Mouse (Mus musculus) MEL (cell line): ENCODE results near the gene Kcnh1. TPM values are rescaled to one million over a fixed set of nuclear protein-coding genes. Genes with fewer than 3 reads are reported as not detected.

Experiments
- DNase-seq: peaks from one replicate; pipeline ENCODE4 v3.0.0; 2011; ENCODE audit warnings: low read depth, low spot score
- H3K27ac ChIP-seq: 2 replicates; pipeline ENCODE4 v1.5.1; 2012; ENCODE audit warnings: low read depth, mild to moderate bottlenecking, control low read depth, low read length, moderate library complexity; ENCODE audit not compliant: control insufficient read depth
- H3K27me3 ChIP-seq, 2 experiments: fragments of 150-350 bp in 1 of 2; sonication (generic) in 1 of 2; 2 replicates each; pipeline ENCODE4 v1.6.1; 2012; ENCODE audit warnings: low read length in 2 of 2, mild to moderate bottlenecking in 2 of 2, improper control_type of control experiment in 1 of 2, moderate library complexity in 1 of 2; ENCODE audit not compliant: insufficient read depth in 2 of 2, control insufficient read depth in 1 of 2
- H3K36me3 ChIP-seq, 2 experiments: 2 replicates each; pipeline ENCODE4 v1.6.1; 2012 to 2014; ENCODE audit warnings: low read length in 2 of 2, improper control_type of control experiment in 1 of 2, inconsistent platforms in 1 of 2, mild to moderate bottlenecking in 1 of 2; ENCODE audit not compliant: insufficient read depth in 2 of 2, control insufficient read depth in 1 of 2
- H3K4me1 ChIP-seq, 2 experiments: fragments of 150-350 bp in 1 of 2; sonication (generic) in 1 of 2; 2 replicates each; pipeline ENCODE4 v1.6.1; 2012; ENCODE audit warnings: low read length in 2 of 2, improper control_type of control experiment in 1 of 2, mild to moderate bottlenecking in 1 of 2; ENCODE audit not compliant: insufficient read depth in 2 of 2, control insufficient read depth in 1 of 2
- H3K4me3 ChIP-seq, 2 experiments: fragments of 150-350 bp in 1 of 2; sonication (generic) in 1 of 2; 2 replicates each; pipeline ENCODE4 v1.5.1; 2012; ENCODE audit warnings: low read depth in 2 of 2, low read length in 2 of 2, mild to moderate bottlenecking in 2 of 2, moderate library complexity in 2 of 2, control low read depth in 1 of 2, improper control_type of control experiment in 1 of 2; ENCODE audit not compliant: control insufficient read depth in 1 of 2, insufficient read depth in 1 of 2
- H3K79me2 ChIP-seq: 2 replicates; pipeline ENCODE4 v1.6.1; 2012; ENCODE audit warnings: mild to moderate bottlenecking, low read length, moderate library complexity; ENCODE audit not compliant: control insufficient read depth, poor library complexity, insufficient read depth
- H3K9ac ChIP-seq: 2 replicates; pipeline ENCODE4 v1.6.1; 2012; ENCODE audit warnings: low read depth, mild to moderate bottlenecking, control low read depth, low read length, moderate library complexity; ENCODE audit not compliant: control insufficient read depth, poor library complexity, severe bottlenecking
- H3K9me3 ChIP-seq: fragments of 150-350 bp; sonication (generic); replicated peaks from 2 replicates; pipeline ENCODE4 v1.6.1; 2012; ENCODE audit warnings: mild to moderate bottlenecking, low read length, improper control_type of control experiment, moderate library complexity; ENCODE audit not compliant: insufficient read depth
- BHLHE40 ChIP-seq: IDR thresholded peaks from 2 replicates; pipeline ENCODE4 v1.6.1; 2012; ENCODE audit warnings: low read depth, mild to moderate bottlenecking, inconsistent platforms, low read length, improper control_type of control experiment, borderline replicate concordance
- CHD1 ChIP-seq: IDR thresholded peaks from 2 replicates; pipeline ENCODE4 v1.6.1; 2012; ENCODE audit warnings: low read depth, mild to moderate bottlenecking, inconsistent platforms, low read length, improper control_type of control experiment
- CTCF ChIP-seq, 3 experiments: IDR thresholded peaks in 2 of 3; conservative IDR thresholded peaks in 1 of 3; 2 replicates each; pipeline ENCODE4 v1.5.1; 2011 to 2012; ENCODE audit warnings: low read length in 3 of 3, low read depth in 2 of 3, mild to moderate bottlenecking in 2 of 3, improper control_type of control experiment in 1 of 3, inconsistent platforms in 1 of 3, mixed read lengths in 1 of 3, moderate library complexity in 1 of 3; ENCODE audit not compliant: control insufficient read depth in 1 of 3, insufficient read depth in 1 of 3, poor library complexity in 1 of 3, severe bottlenecking in 1 of 3
- ELF1 ChIP-seq: IDR thresholded peaks from 2 replicates; pipeline ENCODE4 v1.6.1; 2014; ENCODE audit warnings: low read depth, mild to moderate bottlenecking, inconsistent platforms, low read length, improper control_type of control experiment, moderate library complexity
- EP300 ChIP-seq, 2 experiments: IDR thresholded peaks; 2 replicates each; pipeline ENCODE4 v1.6.1; 2011; ENCODE audit warnings: improper control_type of control experiment in 2 of 2, low read length in 2 of 2, low read depth in 1 of 2, mild to moderate bottlenecking in 1 of 2
- GABPA ChIP-seq: IDR thresholded peaks from 2 replicates; pipeline ENCODE4 v1.6.1; 2012; ENCODE audit warnings: low read depth, mild to moderate bottlenecking, inconsistent platforms, low read length, improper control_type of control experiment, moderate library complexity
- GATA1 ChIP-seq: IDR thresholded peaks from 2 replicates; pipeline ENCODE4 v1.6.1; 2011; ENCODE audit warnings: low read depth, low read length, improper control_type of control experiment
- HCFC1 ChIP-seq: IDR thresholded peaks from 2 replicates; pipeline ENCODE4 v1.6.1; 2012; ENCODE audit warnings: low read depth, mild to moderate bottlenecking, inconsistent platforms, low read length, improper control_type of control experiment, moderate library complexity
- MAZ ChIP-seq: IDR thresholded peaks from 2 replicates; pipeline ENCODE4 v1.6.1; 2012; ENCODE audit warnings: low read depth, mild to moderate bottlenecking, inconsistent platforms, low read length, improper control_type of control experiment
- MEF2A ChIP-seq: IDR thresholded peaks from 2 replicates; pipeline ENCODE4 v1.6.1; 2014; ENCODE audit warnings: low read depth, mild to moderate bottlenecking, inconsistent platforms, low read length, improper control_type of control experiment; ENCODE audit not compliant: poor library complexity, insufficient replicate concordance, severe bottlenecking; ENCODE audit errors: extremely low read depth
- MXI1 ChIP-seq: IDR thresholded peaks from 2 replicates; pipeline ENCODE4 v1.6.1; 2011; ENCODE audit warnings: mild to moderate bottlenecking, low read depth, low read length, improper control_type of control experiment
- MYB ChIP-seq: IDR thresholded peaks from 2 replicates; pipeline ENCODE4 v1.6.1; 2011; ENCODE audit warnings: mild to moderate bottlenecking, low read depth, low read length, improper control_type of control experiment
- MYC ChIP-seq: IDR thresholded peaks from 2 replicates; pipeline ENCODE4 v1.6.1; 2011; ENCODE audit warnings: low read depth, mild to moderate bottlenecking, low read length, improper control_type of control experiment, moderate library complexity
- NRF1 ChIP-seq: IDR thresholded peaks from 2 replicates; pipeline ENCODE4 v1.6.1; 2014; ENCODE audit warnings: low read depth, mild to moderate bottlenecking, inconsistent platforms, low read length, improper control_type of control experiment, moderate library complexity; ENCODE audit not compliant: poor library complexity, insufficient read depth, severe bottlenecking
- POLR2AphosphoS2 ChIP-seq: IDR thresholded peaks from 2 replicates; pipeline ENCODE4 v1.6.1; 2011; ENCODE audit warnings: low read length, improper control_type of control experiment
- RAD21 ChIP-seq: IDR thresholded peaks from 2 replicates; pipeline ENCODE4 v1.6.1; 2011; ENCODE audit warnings: mild to moderate bottlenecking, low read depth, low read length, improper control_type of control experiment
- SIN3A ChIP-seq: IDR thresholded peaks from 2 replicates; pipeline ENCODE4 v1.6.1; 2012; ENCODE audit warnings: low read length, improper control_type of control experiment, inconsistent platforms
- SMC3 ChIP-seq: IDR thresholded peaks from 2 replicates; pipeline ENCODE4 v1.6.1; 2011; ENCODE audit warnings: low read depth, low read length, improper control_type of control experiment
- TAL1 ChIP-seq: IDR thresholded peaks from 2 replicates; pipeline ENCODE4 v1.6.1; 2012; ENCODE audit warnings: mild to moderate bottlenecking, inconsistent platforms, low read length, moderate library complexity, mixed read lengths
- TBP ChIP-seq: IDR thresholded peaks from 2 replicates; pipeline ENCODE4 v1.8.0; 2011; ENCODE audit warnings: low read depth, low read length, improper control_type of control experiment
- TCF12 ChIP-seq: IDR thresholded peaks from 2 replicates; pipeline ENCODE4 v1.6.1; 2014; ENCODE audit warnings: low read depth, mild to moderate bottlenecking, inconsistent platforms, low read length, improper control_type of control experiment, moderate library complexity
- UBTF ChIP-seq: IDR thresholded peaks from 2 replicates; pipeline ENCODE4 v1.6.1; 2012; ENCODE audit warnings: low read depth, mild to moderate bottlenecking, inconsistent platforms, low read length, improper control_type of control experiment, moderate library complexity, borderline replicate concordance; ENCODE audit not compliant: insufficient read depth
- USF2 ChIP-seq, 2 experiments: IDR thresholded peaks; 2 replicates each; pipeline ENCODE4 v1.6.1; 2011 to 2012; ENCODE audit warnings: improper control_type of control experiment in 2 of 2, low read length in 2 of 2, borderline replicate concordance in 1 of 2, inconsistent platforms in 1 of 2, low read depth in 1 of 2, mild to moderate bottlenecking in 1 of 2; ENCODE audit not compliant: insufficient read depth in 1 of 2
- ZKSCAN1 ChIP-seq: IDR thresholded peaks from 2 replicates; pipeline ENCODE4 v1.6.1; 2012; ENCODE audit warnings: low read depth, mild to moderate bottlenecking, inconsistent platforms, low read length, improper control_type of control experiment, moderate library complexity
- polyA plus RNA-seq, 2 experiments: library from polyadenylated mRNA; stranded (reverse) in 1 of 2; unstranded in 1 of 2; fragments of >175 nt in 1 of 2; fragments of >200 nt in 1 of 2; gene quantifications; 2 replicates each; pipeline versions ENCODE4 v1.2.1 to v1.2.4; 2012; ENCODE audit warnings: low replicate concordance in 2 of 2, low read depth in 1 of 2; ENCODE audit not compliant: insufficient read length in 2 of 2, insufficient read depth in 1 of 2, missing spikeins in 1 of 2
- total RNA-seq: library from RNA; depleted of rRNA; stranded (reverse); fragments of 300-350 nt; gene quantifications from 2 replicates; pipeline ENCODE4 v1.2.3, GENCODE M21; 2012

Gene Kcnh1
- total and polyA plus RNA-seq, 3 experiments, result not detected

DNA sequence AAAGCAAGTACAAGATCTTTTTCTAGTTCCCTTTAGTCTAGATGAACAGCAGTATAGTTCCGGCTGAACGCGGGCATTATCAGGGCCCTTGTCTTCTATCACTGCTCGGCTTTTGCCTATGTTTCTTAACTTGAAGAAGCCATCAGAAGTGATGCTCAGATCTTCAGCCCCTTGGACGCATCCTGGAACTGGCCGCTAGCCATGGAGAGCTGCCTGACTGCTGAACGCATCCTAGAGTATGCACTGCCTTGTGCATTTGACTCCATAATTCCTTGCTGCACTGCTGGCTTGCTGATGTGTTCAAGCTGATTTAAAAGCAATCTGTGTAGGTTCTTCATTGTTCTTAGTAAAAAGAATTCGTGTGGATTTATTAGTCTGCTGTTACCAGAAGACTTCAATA, 97.9 kb downstream of the Kcnh1 start:
- no peaks in the 10 kb centered on the region for H3K9me3 ChIP-seq
- no peak overlapping the region for H3K4me3 ChIP-seq
- H3K27ac ChIP-seq, result no peak overlapping the region
- no peak overlapping the region for H3K9ac ChIP-seq
- TF ChIP-seq BHLHE40, result no peak
- TF ChIP-seq RAD21, result no peak
- no peak for TF ChIP-seq TAL1
- no peak for TF ChIP-seq USF2 (IDR thresholded peaks at IDR 0.05; ENCODE audit: borderline replicate concordance in 1 of 2, insufficient read depth in 1 of 2, low read depth in 1 of 2, low read length in 2 of 2)
- no peak for TF ChIP-seq TBP
- no peak for TF ChIP-seq ZKSCAN1
- TF ChIP-seq EP300 (IDR thresholded peaks at IDR 0.05; ENCODE audit: low read depth in 1 of 2, low read length in 2 of 2), result no peak
- TF ChIP-seq SMC3, result no peak
- no peak for TF ChIP-seq NRF1
- no peak for TF ChIP-seq GATA1
- TF ChIP-seq MAZ, result no peak
- TF ChIP-seq TCF12, result no peak
- no peak for TF ChIP-seq MYB
- TF ChIP-seq ELF1, result no peak
- no peak for TF ChIP-seq CHD1
- TF ChIP-seq POLR2AphosphoS2, result no peak
- TF ChIP-seq, all 39 proteins: peak for 0
- DNase-seq, result no peak
- Histone ChIP-seq H3K36me3 (no peaks in the 10 kb centered on the region), H3K4me1 (no peaks in the 10 kb centered on the region), H3K79me2 (no peaks in the 10 kb centered on the region), H3K27me3 (peaks cover 0 to 3% of the 10 kb centered on the region in 2 experiments; a peak in 2 of 4 replicates)

DNA sequence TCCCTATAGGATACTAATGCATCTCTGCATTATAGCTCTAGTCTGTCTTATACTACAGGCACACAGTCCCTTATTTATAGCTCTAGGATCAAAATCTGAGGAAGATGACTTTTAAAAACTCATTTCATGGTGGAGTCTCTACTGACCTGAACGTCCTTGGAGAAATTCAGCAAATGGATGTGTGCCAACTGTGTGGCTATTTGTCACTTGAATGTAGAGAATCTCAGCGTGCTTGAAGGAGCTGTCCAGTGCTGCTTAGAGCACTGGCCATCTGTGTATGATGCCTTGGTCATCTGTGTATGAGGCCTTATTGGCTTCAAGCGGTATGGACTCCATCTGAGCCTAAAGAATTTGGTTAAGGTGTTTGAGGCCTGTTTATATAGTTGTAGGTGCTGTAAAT, 100.7 kb downstream of the Kcnh1 start:
- no peaks in the 10 kb centered on the region for H3K36me3 ChIP-seq
- DNase-seq, result no peak
- no peaks in the 10 kb centered on the region for H3K9me3 ChIP-seq
- H3K4me1 ChIP-seq, result no peaks in the 10 kb centered on the region
- H3K27me3 ChIP-seq, result peaks cover 0 to 3% of the 10 kb centered on the region in 2 experiments; a peak in 2 of 4 replicates
- H3K4me3 ChIP-seq, result no peak overlapping the region
- no peak overlapping the region for H3K9ac ChIP-seq
- no peaks in the 10 kb centered on the region for H3K79me2 ChIP-seq
- TF ChIP-seq MXI1 (no peak), ELF1 (no peak), SMC3 (no peak), SIN3A (no peak), BHLHE40 (no peak), HCFC1 (no peak), GABPA (no peak), CTCF (IDR thresholded peaks at IDR 0.05 in 2 of 3, conservative IDR thresholded peaks at IDR 0.05 in 1 of 3; ENCODE audit: control insufficient read depth in 1 of 3, insufficient read depth in 1 of 3, low read depth in 2 of 3, low read length in 3 of 3, poor library complexity in 1 of 3, severe bottlenecking in 1 of 3) (no peak), MAZ (no peak), EP300 (IDR thresholded peaks at IDR 0.05; ENCODE audit: low read depth in 1 of 2, low read length in 2 of 2) (no peak), MYC (no peak), UBTF (no peak), MEF2A (no peak), MYB (no peak)
- H3K27ac ChIP-seq, result no peak overlapping the region
